Mouse (Mus musculus): Measurements from ENCODE around the gene Bicra.
A peak's percentile ranks its signal among the peaks of the same experiment; 100 is the strongest.

Bicra gene

GRCm38 (mm10) chr7:16047338-16048146, at the start of gene Bicra:
Gene Bicra, minus strand, starts transcription at chr7:16047921.
- peak; percentile 79 for DNase-seq

GRCm38 (mm10) chr7:16094592-16094991, 46.9 kb upstream of the Bicra start:
- no peak for DNase-seq

- no peak for DNase-seq
Observed at GRCm38 (mm10) chr7:16087587-16087986, 39.9 kb upstream of the Bicra start.

- no peak for DNase-seq
Observed at GRCm38 (mm10) chr7:16083361-16083760, 35.6 kb upstream of the Bicra start.

- DNase-seq = no peak
Observed at GRCm38 (mm10) chr7:16080581-16080980, 32.9 kb upstream of the Bicra start.

- DNase-seq = no peak
Observed at GRCm38 (mm10) chr7:16079947-16080346, 32.2 kb upstream of the Bicra start.

GRCm38 (mm10) chr7:16071906-16072305, 24.2 kb upstream of the Bicra start:
- DNase-seq = no peak

- no peak for DNase-seq
Observed at GRCm38 (mm10) chr7:16070846-16071245, 23.1 kb upstream of the Bicra start.

GRCm38 (mm10) chr7:16063490-16063889, 15.8 kb upstream of the Bicra start:
- no peak for DNase-seq

- DNase-seq = no peak
Observed at GRCm38 (mm10) chr7:16062099-16062420, 14.3 kb upstream of the Bicra start.

- no peak for DNase-seq
Observed at GRCm38 (mm10) chr7:16061219-16062098, 13.7 kb upstream of the Bicra start, which contains the start of gene Zfp541. Gene Zfp541, plus strand, starts transcription at chr7:16061814.

GRCm38 (mm10) chr7:16057136-16057534, 9.4 kb upstream of the Bicra start:
- no peak for DNase-seq

- DNase-seq = peak; percentile 60
Observed at GRCm38 (mm10) chr7:16056459-16057135, 8.9 kb upstream of the Bicra start.

GRCm38 (mm10) chr7:16055665-16056064, 7.9 kb upstream of the Bicra start:
- DNase-seq = no peak

GRCm38 (mm10) chr7:16054966-16055365, 7.2 kb upstream of the Bicra start:
- DNase-seq = no peak

- no peak for DNase-seq
Observed at GRCm38 (mm10) chr7:16053105-16053504, 5.4 kb upstream of the Bicra start.

GRCm38 (mm10) chr7:16052684-16053083, 5.0 kb upstream of the Bicra start:
- peak; percentile 89 for DNase-seq

- DNase-seq = peak; percentile 64
Observed at GRCm38 (mm10) chr7:16051883-16052595, 4.3 kb upstream of the Bicra start.

- no peak for DNase-seq
Observed at GRCm38 (mm10) chr7:16050600-16050999, 2.9 kb upstream of the Bicra start.

GRCm38 (mm10) chr7:16049576-16049915, 1.8 kb upstream of the Bicra start:
- DNase-seq = no peak

GRCm38 (mm10) chr7:16048675-16049575, 1.2 kb upstream of the Bicra start:
- peak; percentile 47 for DNase-seq

- DNase-seq = peak; percentile 96
Observed at GRCm38 (mm10) chr7:16048164-16048564, 443 bp upstream of the Bicra start.
